Mouse (Mus musculus): ENCODE measurements around the gene Mbnl2. TPM values are rescaled to one million over a fixed set of nuclear protein-coding genes. Genes with fewer than 3 reads are reported as not detected.
A peak's percentile ranks its signal among the peaks of the same experiment; 100 is the strongest.

Gene Mbnl2
- total and polyA plus RNA-seq, 3 experiments: 23.8 to 28.9 (median 23.9) TPM

DNA sequence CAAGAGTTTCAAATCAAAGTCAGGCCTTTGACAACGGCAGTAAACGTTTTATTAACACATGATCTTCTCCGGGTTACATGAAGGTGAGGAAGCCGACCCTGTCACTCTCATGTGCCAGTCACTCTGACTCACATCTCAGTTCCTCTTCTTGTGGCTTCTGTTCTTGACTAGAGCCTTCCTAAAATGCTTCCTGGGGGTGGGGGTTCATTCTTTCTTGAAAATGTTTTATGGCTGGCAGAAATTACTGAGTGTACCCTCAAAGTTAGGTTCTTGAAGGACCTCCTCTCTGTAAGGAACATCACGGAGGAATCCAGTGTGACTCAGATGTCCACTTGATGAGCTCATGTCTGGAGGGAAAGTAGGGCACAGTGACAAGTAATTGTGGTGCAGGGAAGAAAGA, 50.2 kb downstream of the Mbnl2 start (continued):
- TF ChIP-seq EP300 (IDR thresholded peaks at IDR 0.05; ENCODE audit: low read length): peak; percentile 96
- TF ChIP-seq IRF4 (IDR thresholded peaks at IDR 0.05; ENCODE audit: low read depth, low read length): peak; percentile 97
- TF ChIP-seq CHD1 (IDR thresholded peaks at IDR 0.05; ENCODE audit: low read depth, low read length): no peak
- no peak for TF ChIP-seq ZNF384 (IDR thresholded peaks at IDR 0.05; ENCODE audit: low read depth, low read length)
- TF ChIP-seq ELF1 (IDR thresholded peaks at IDR 0.05; ENCODE audit: low read depth, low read length): no peak
- no peak for TF ChIP-seq CTCF (conservative IDR thresholded peaks at IDR 0.05 in 1 of 2, IDR thresholded peaks at IDR 0.05 in 1 of 2; ENCODE audit: low read depth in 2 of 2, low read length in 2 of 2)
- TF ChIP-seq E2F4 (IDR thresholded peaks at IDR 0.05; ENCODE audit: insufficient replicate concordance, low read depth, low read length): no peak
- 0 out of 2 replicates have a peak, but pooled peaks have one; percentile 39 for TF ChIP-seq MAFK (IDR thresholded peaks at IDR 0.05; ENCODE audit: insufficient replicate concordance, low read length)
- no peak for TF ChIP-seq HCFC1 (IDR thresholded peaks at IDR 0.05; ENCODE audit: low read depth, low read length)
- TF ChIP-seq ZKSCAN1 (IDR thresholded peaks at IDR 0.05; ENCODE audit: borderline replicate concordance, low read depth, low read length): no peak
- peak; percentile 58; the same call in 1 of the 2 replicates for TF ChIP-seq JUND (conservative IDR thresholded peaks at IDR 0.05; ENCODE audit: low read depth, low read length)

- Histone ChIP-seq H3K79me2 (replicated peaks; ENCODE audit: control insufficient read depth, extremely low read depth, insufficient read depth, poor library complexity, severe bottlenecking) (peaks cover 36% of the 10 kb centered on the region), H3K9ac (ENCODE audit: insufficient read depth, low read depth) (no peak overlapping the region), H3K36me3 (replicated peaks in 1 of 2; ENCODE audit: control insufficient read depth in 1 of 2, insufficient read depth in 1 of 2, low read length in 1 of 2) (peaks cover 26 to 65% of the 10 kb centered on the region in 2 experiments), H3K27ac (ENCODE audit: insufficient read depth, low read depth) (no peak overlapping the region), H3K4me1 (ENCODE audit: control insufficient read depth in 1 of 2, insufficient read depth in 2 of 2) (peaks cover 24 to 84% of the 10 kb centered on the region in 2 experiments), H3K4me3 (replicated peaks in 1 of 3; ENCODE audit: low read depth in 2 of 3, low read length in 2 of 3, poor library complexity in 1 of 3) (no peak overlapping the region), H3K27me3 (replicated peaks) (no peaks in the 10 kb centered on the region), H3K4me2 (ENCODE audit: insufficient read depth, low read depth, poor library complexity, severe bottlenecking) (no peak overlapping the region), H3K9me3 (replicated peaks; ENCODE audit: low read length) (no peaks in the 10 kb centered on the region)
- dilution Hi-C loops (cut with MboI; ENCODE audit: extremely low pct_ligation_motif_present, extremely low pct_unique_long_range_greater_than_20kb, low sequenced_read_pairs) (no loop called here), in situ Hi-C loops (cut with MboI; ENCODE audit: low pct_ligation_motif_present, low pct_unique_long_range_greater_than_20kb, low sequenced_read_pairs) (no loop called here)
- TF ChIP-seq ZMIZ1 (IDR thresholded peaks at IDR 0.05; ENCODE audit: low read depth, low read length) (no peak), ETS1 (conservative IDR thresholded peaks at IDR 0.05; ENCODE audit: low read depth, low read length) (no peak), SMC3 (IDR thresholded peaks at IDR 0.05; ENCODE audit: low read depth, low read length) (no peak), KAT2A (IDR thresholded peaks at IDR 0.05; ENCODE audit: insufficient replicate concordance, low read length) (no peak)
- no peak for DNase-seq (ENCODE audit: extremely low read depth)
These were observed 55.0 kb downstream of the Mbnl2 start for GRCm38 (mm10) chr14:120330454-120330853.

GRCm38 (mm10) chr14:120330881-120331514, 55.5 kb downstream of the Mbnl2 start:
- TF ChIP-seq RCOR1 (conservative IDR thresholded peaks at IDR 0.05; ENCODE audit: low read depth, low read length) (no peak), HCFC1 (IDR thresholded peaks at IDR 0.05; ENCODE audit: low read depth, low read length) (no peak), RAD21 (IDR thresholded peaks at IDR 0.05; ENCODE audit: low read depth, low read length) (no peak), SIN3A (IDR thresholded peaks at IDR 0.05; ENCODE audit: low read length) (no peak), ZMIZ1 (IDR thresholded peaks at IDR 0.05; ENCODE audit: low read depth, low read length) (no peak), ZNF384 (IDR thresholded peaks at IDR 0.05; ENCODE audit: low read depth, low read length) (no peak), CHD2 (IDR thresholded peaks at IDR 0.05; ENCODE audit: low read length) (no peak), SMC3 (IDR thresholded peaks at IDR 0.05; ENCODE audit: low read depth, low read length) (no peak), JUN (IDR thresholded peaks at IDR 0.05; ENCODE audit: insufficient read depth, low read depth, low read length) (no peak), USF2 (conservative IDR thresholded peaks at IDR 0.05; ENCODE audit: low read depth, low read length) (no peak), MXI1 (IDR thresholded peaks at IDR 0.05; ENCODE audit: low read depth, low read length) (no peak)
- dilution Hi-C loops (cut with MboI; ENCODE audit: extremely low pct_ligation_motif_present, extremely low pct_unique_long_range_greater_than_20kb, low sequenced_read_pairs) (no loop called here), in situ Hi-C loops (cut with MboI; ENCODE audit: low pct_ligation_motif_present, low pct_unique_long_range_greater_than_20kb, low sequenced_read_pairs) (no loop called here)
- Histone ChIP-seq H3K9ac (ENCODE audit: insufficient read depth, low read depth) (no peak overlapping the region), H3K9me3 (replicated peaks; ENCODE audit: low read length) (no peaks in the 10 kb centered on the region), H3K27ac (ENCODE audit: insufficient read depth, low read depth) (no peak overlapping the region), H3K27me3 (replicated peaks) (no peaks in the 10 kb centered on the region), H3K4me2 (ENCODE audit: insufficient read depth, low read depth, poor library complexity, severe bottlenecking) (no peak overlapping the region), H3K4me1 (ENCODE audit: control insufficient read depth in 1 of 2, insufficient read depth in 2 of 2) (peaks cover 21 to 79% of the 10 kb centered on the region in 2 experiments), H3K4me3 (replicated peaks in 1 of 3; ENCODE audit: low read depth in 2 of 3, low read length in 2 of 3, poor library complexity in 1 of 3) (no peak overlapping the region), H3K36me3 (replicated peaks in 1 of 2; ENCODE audit: control insufficient read depth in 1 of 2, insufficient read depth in 1 of 2, low read length in 1 of 2) (peaks cover 26 to 65% of the 10 kb centered on the region in 2 experiments), H3K79me2 (replicated peaks; ENCODE audit: control insufficient read depth, extremely low read depth, insufficient read depth, poor library complexity, severe bottlenecking) (peaks cover 36% of the 10 kb centered on the region)
- no peak for DNase-seq (ENCODE audit: extremely low read depth)

Measured in CH12.LX (cell line).